Mouse (Mus musculus) heart, postnatal 0 days (tissue): ENCODE measurements around the gene Ess2. TPM values are rescaled to one million over a fixed set of nuclear protein-coding genes. Genes with fewer than 3 reads are reported as not detected.

Experiments used
- ATAC-seq: fragments of 200-750 bp; cut with Nextera tagmentation; 2 replicates; pipeline ENCODE4 v1.8.0; 2017; ENCODE audit warnings: low read depth, moderate number of reproducible peaks, moderate library complexity; ENCODE audit not compliant: insufficient read depth
- DNase-seq: peaks from one replicate; pipeline ENCODE4 v3.0.0-alpha.2; 2016; ENCODE audit warnings: low spot score
- H3K27ac ChIP-seq: fragments of 300-500 bp; sonication (generic); 2 replicates; pipeline ENCODE4 v1.5.1; 2014; ENCODE audit warnings: low read depth, mild to moderate bottlenecking
- H3K27me3 ChIP-seq: fragments of 300-500 bp; sonication (generic); 2 replicates; pipeline ENCODE4 v1.6.1; 2014; ENCODE audit warnings: low read length, mixed read lengths; ENCODE audit not compliant: control insufficient read depth, insufficient read depth
- H3K36me3 ChIP-seq: fragments of 300-500 bp; sonication (generic); replicated peaks from 2 replicates; pipeline ENCODE4 v1.6.1; 2014; ENCODE audit warnings: low read length, mixed read lengths; ENCODE audit not compliant: control insufficient read depth, insufficient read depth
- H3K4me1 ChIP-seq: fragments of 300-500 bp; sonication (generic); 2 replicates; pipeline ENCODE4 v1.6.1; 2014; ENCODE audit warnings: antibody characterized with exemption; ENCODE audit not compliant: control insufficient read depth, insufficient read depth
- H3K4me2 ChIP-seq: fragments of 300-500 bp; sonication (generic); 2 replicates; pipeline ENCODE4 v1.6.1; 2014; ENCODE audit warnings: low read depth, mild to moderate bottlenecking, low read length, moderate library complexity
- H3K4me3 ChIP-seq: fragments of 300-500 bp; sonication (generic); 2 replicates; pipeline ENCODE4 v1.5.1; 2014; ENCODE audit warnings: low read depth, low read length
- H3K9ac ChIP-seq: fragments of 300-500 bp; sonication (generic); replicated peaks from 2 replicates; pipeline ENCODE4 v1.6.1; 2014; ENCODE audit warnings: low read depth, low read length, mixed read lengths
- H3K9me3 ChIP-seq: fragments of 300-500 bp; sonication (generic); replicated peaks from 2 replicates; pipeline ENCODE4 v1.6.1; 2016; ENCODE audit warnings: low read length; ENCODE audit not compliant: control insufficient read depth
- CTCF ChIP-seq: IDR thresholded peaks from 2 replicates; pipeline ENCODE4 v1.5.1; 2016; ENCODE audit warnings: antibody characterized with exemption, control low read depth, low read depth
- EP300 ChIP-seq: IDR thresholded peaks from 2 replicates; pipeline ENCODE4 v1.6.1; 2016; ENCODE audit warnings: antibody characterized with exemption, low read depth
- WGBS: fragments of 180-500 bp; shearing (Covaris S2); extraction: QIAGEN DNeasy Blood & Tissue Kit; methylation state at CpG from one replicate; pipeline ENCODE4 v1.1.7; 2014; 5-methylcytosine and 5-hydroxymethylcytosine counted together
- polyA plus RNA-seq: library from polyadenylated mRNA; unstranded; fragments of >200 nt; fragmentation: Nextera tagmentation; extraction: Ambion mirVana; gene quantifications from 2 replicates; pipeline ENCODE4 v1.2.1, GENCODE M21; 2015
- total RNA-seq: library from RNA; depleted of rRNA; stranded (reverse); fragments of >200 nt; gene quantifications from 2 replicates; pipeline ENCODE4 v1.2.3, GENCODE M21; 2014; ENCODE audit warnings: low replicate concordance

Gene Ess2
- total and polyA plus RNA-seq, 2 experiments from 2014 or later, result 18.5 to 25.4 TPM

DNA sequence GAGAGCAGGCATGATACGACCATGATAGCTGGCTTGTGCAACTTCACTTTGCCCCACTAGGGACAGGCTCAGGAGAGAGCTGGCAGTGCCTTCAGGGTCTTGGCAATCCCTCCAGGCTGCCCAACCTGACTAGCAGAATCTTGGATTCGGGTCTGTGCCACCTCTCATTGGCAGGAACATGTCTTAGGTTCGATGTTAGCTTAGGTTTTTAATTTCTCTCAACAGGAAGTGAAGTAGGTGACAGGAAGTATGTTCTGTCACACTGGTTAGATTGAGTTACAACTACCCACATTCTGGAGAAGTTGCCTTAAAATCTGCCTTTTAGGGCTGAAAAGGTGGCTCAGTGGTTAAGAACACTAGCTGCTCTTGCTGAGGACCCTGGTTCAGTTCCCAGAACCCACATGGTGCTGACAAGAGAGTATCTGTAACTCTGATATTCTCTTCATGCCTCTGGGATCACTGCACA lies 23.3 kb upstream of the Ess2 start:
- ATAC-seq (no peak), DNase-seq (no peak)
- Histone ChIP-seq H3K27me3 (no peaks in the 10 kb centered on the region), H3K36me3 (no peaks in the 10 kb centered on the region), H3K9me3 (no peaks in the 10 kb centered on the region), H3K9ac (no peak overlapping the region), H3K4me1 (no peaks in the 10 kb centered on the region), H3K27ac (no peak overlapping the region), H3K4me2 (no peak overlapping the region), H3K4me3 (no peak overlapping the region)
- no peak for TF ChIP-seq CTCF
- TF ChIP-seq EP300, result no peak
- 35% methylated on average over 3 of the region's 3 CpGs for WGBS

DNA sequence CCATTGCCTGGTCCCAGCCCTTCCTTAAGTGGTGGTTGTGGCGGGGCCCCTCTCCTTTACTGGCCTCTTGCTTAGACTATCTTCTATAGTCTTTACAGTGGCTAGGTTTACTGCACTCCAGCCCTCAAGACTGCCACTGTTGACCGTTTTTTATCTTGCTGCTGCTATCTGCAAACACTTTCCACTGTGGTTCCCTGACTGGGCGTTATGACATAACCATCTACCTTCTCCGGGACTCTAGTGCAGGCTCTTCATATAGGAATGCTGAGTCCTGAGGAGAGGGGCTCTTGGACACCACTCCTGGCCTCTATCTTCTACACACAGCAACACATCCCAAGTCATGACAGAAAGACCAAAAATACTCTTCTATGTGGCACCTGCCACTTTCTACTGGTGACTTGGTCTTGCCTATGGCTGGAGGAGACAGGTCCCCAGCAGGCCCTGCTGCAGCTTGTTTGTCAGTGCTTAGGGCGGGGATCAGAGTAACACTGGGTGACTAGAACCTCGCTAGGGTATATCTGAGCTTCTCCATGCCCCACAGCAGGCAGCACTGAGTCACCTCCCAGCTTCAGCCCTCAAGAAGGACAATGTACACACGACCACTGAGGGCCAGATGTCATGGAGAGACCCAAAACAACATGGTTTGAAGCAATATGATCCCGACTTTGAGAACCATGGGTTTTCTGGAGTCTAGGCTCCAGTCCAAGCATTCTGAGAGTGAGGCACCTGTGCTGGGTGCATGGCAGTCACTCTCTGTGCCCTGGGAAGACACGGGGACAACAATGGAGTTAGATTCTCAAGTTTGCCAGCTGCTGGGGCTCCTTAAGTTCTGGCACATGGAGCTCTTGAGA lies 22.7 kb upstream of the Ess2 start:
- Histone ChIP-seq H3K36me3 (no peaks in the 10 kb centered on the region), H3K4me1 (no peaks in the 10 kb centered on the region), H3K9ac (no peak overlapping the region), H3K4me2 (no peak overlapping the region), H3K27ac (no peak overlapping the region), H3K27me3 (no peaks in the 10 kb centered on the region), H3K4me3 (no peak overlapping the region), H3K9me3 (no peaks in the 10 kb centered on the region)
- ATAC-seq (no peak), DNase-seq (no peak)
- 48% methylated on average over 9 of the region's 9 CpGs for WGBS
- no peak for TF ChIP-seq CTCF
- TF ChIP-seq EP300, result no peak

- ATAC-seq (no peak), DNase-seq (no peak)
- Histone ChIP-seq H3K9me3 (no peaks in the 10 kb centered on the region), H3K4me1 (no peaks in the 10 kb centered on the region), H3K4me2 (no peak overlapping the region), H3K27me3 (no peaks in the 10 kb centered on the region), H3K36me3 (no peaks in the 10 kb centered on the region), H3K27ac (no peak overlapping the region), H3K4me3 (no peak overlapping the region), H3K9ac (no peak overlapping the region)
- TF ChIP-seq CTCF, result no peak
- no peak for TF ChIP-seq EP300
- WGBS, result 63% methylated on average over 5 of the region's 5 CpGs
These were observed 20.8 kb upstream of the Ess2 start for GRCm38 (mm10) chr16:17931906-17932460.

GRCm38 (mm10) chr16:17929631-17930030 lies 18.5 kb upstream of the Ess2 start:
- no peak for DNase-seq
- TF ChIP-seq CTCF, result no peak

GRCm38 (mm10) chr16:17929211-17929610 lies 18.1 kb upstream of the Ess2 start:
- 17% methylated on average over 2 of the region's 2 CpGs for WGBS
- no peak overlapping the region for H3K9ac ChIP-seq

More at GRCm38 (mm10) chr16:17929631-17930030, 18.5 kb upstream of the Ess2 start:
- 72% methylated on average over 2 of the region's 2 CpGs for WGBS
- H3K4me2 ChIP-seq, result no peak overlapping the region
- no peak for ATAC-seq
- no peak overlapping the region for H3K9ac ChIP-seq
- no peaks in the 10 kb centered on the region for H3K4me1 ChIP-seq
- H3K36me3 ChIP-seq, result 0 out of 2 replicates have a peak, but pooled peaks cover 3% of the 10 kb centered on the region
- no peak overlapping the region for H3K27ac ChIP-seq
- H3K27me3 ChIP-seq, result no peaks in the 10 kb centered on the region
- no peaks in the 10 kb centered on the region for H3K9me3 ChIP-seq
- H3K4me3 ChIP-seq, result no peak overlapping the region

More at GRCm38 (mm10) chr16:17929211-17929610, 18.1 kb upstream of the Ess2 start:
- ATAC-seq, result no peak
- Histone ChIP-seq H3K9me3 (no peaks in the 10 kb centered on the region), H3K4me2 (no peak overlapping the region; the same call in 1 of the 2 replicates), H3K27ac (no peak overlapping the region), H3K4me1 (no peaks in the 10 kb centered on the region), H3K36me3 (0 out of 2 replicates have a peak, but pooled peaks cover 3% of the 10 kb centered on the region), H3K4me3 (no peak overlapping the region), H3K27me3 (no peaks in the 10 kb centered on the region)
- DNase-seq, result no peak
- TF ChIP-seq CTCF, result no peak
- TF ChIP-seq EP300, result no peak
